Mouse (Mus musculus) retina, postnatal 7 days (tissue): ENCODE results near the gene Ash1l.

Experiments used
- DNase-seq: peaks from one replicate; pipeline ENCODE4 v3.0.0-alpha.2; 2012; ENCODE audit warnings: low read depth, low spot score

The Ash1l gene

GRCm38 (mm10) chr3:88950576-88951326 lies at the start of gene Ash1l, which contains the start of gene Dap3:
Ash1l (plus strand) TSS chr3:88950622.
Dap3 (minus strand) TSS chr3:88951181.
- peak; percentile 78 for DNase-seq

- DNase-seq: no peak
These were observed 45.6 kb upstream of the Ash1l start for GRCm38 (mm10) chr3:88904803-88905202.

- no peak for DNase-seq
These were observed 45.2 kb upstream of the Ash1l start for GRCm38 (mm10) chr3:88905209-88905608.

GRCm38 (mm10) chr3:88905741-88906140 lies 44.7 kb upstream of the Ash1l start:
- DNase-seq: no peak

- no peak for DNase-seq
These were observed 43.8 kb upstream of the Ash1l start for GRCm38 (mm10) chr3:88906393-88907159.

GRCm38 (mm10) chr3:88912585-88912984 lies 37.8 kb upstream of the Ash1l start:
- DNase-seq: no peak

- DNase-seq: peak; percentile 79
These were observed 36.7 kb upstream of the Ash1l start, which contains the start of gene Msto1 for GRCm38 (mm10) chr3:88913511-88914383. Msto1 (minus strand) TSS chr3:88913999.

GRCm38 (mm10) chr3:88914384-88914810 lies 36.0 kb upstream of the Ash1l start:
- no peak for DNase-seq

- DNase-seq: no peak
These were observed 31.4 kb upstream of the Ash1l start for GRCm38 (mm10) chr3:88918981-88919380.

- DNase-seq: no peak
These were observed 29.0 kb upstream of the Ash1l start for GRCm38 (mm10) chr3:88921411-88921810.

GRCm38 (mm10) chr3:88923989-88924591 lies 26.3 kb upstream of the Ash1l start:
- DNase-seq: no peak

- no peak for DNase-seq
These were observed 24.8 kb upstream of the Ash1l start for GRCm38 (mm10) chr3:88925651-88926050.

GRCm38 (mm10) chr3:88929501-88929900 lies 20.9 kb upstream of the Ash1l start:
- DNase-seq: no peak

- DNase-seq: no peak
These were observed 11.4 kb upstream of the Ash1l start for GRCm38 (mm10) chr3:88939071-88939470.

- peak; percentile 46 for DNase-seq
These were observed 10.7 kb upstream of the Ash1l start for GRCm38 (mm10) chr3:88939749-88940148.

GRCm38 (mm10) chr3:88942316-88942880 lies 8.0 kb upstream of the Ash1l start:
- no peak for DNase-seq

GRCm38 (mm10) chr3:88944109-88944508 lies 6.3 kb upstream of the Ash1l start:
- no peak for DNase-seq

GRCm38 (mm10) chr3:88949786-88950575 lies 441 bp upstream of the Ash1l start:
- peak; percentile 81 for DNase-seq

GRCm38 (mm10) chr3:88951327-88951800 lies 942 bp downstream of the Ash1l start:
- no peak for DNase-seq

GRCm38 (mm10) chr3:88953246-88953645 lies 2.8 kb downstream of the Ash1l start:
- no peak for DNase-seq
